Mouse (Mus musculus): ENCODE data around the gene Gm28230.

The Gm28230 gene

GRCm38 (mm10) chr2:74777536-74778275 is 51.2 kb downstream of the Gm28230 start:
- no peak for DNase-seq

GRCm38 (mm10) chr2:74781386-74781785 is 54.9 kb downstream of the Gm28230 start:
- peak; percentile 17 for DNase-seq

GRCm38 (mm10) chr2:74795531-74795930 is 69.0 kb downstream of the Gm28230 start:
- DNase-seq, result no peak

Measured in embryo, embryonic 11 days (tissue).